In genomic region chr17:9774740-9775629, GRCm38 (mm10) we compare ENCODE assay signal across 9 mouse cellular contexts.
A peak's percentile ranks its signal among the peaks of the same experiment; 100 is the strongest.
DNase-seq lines count a peak whose midpoint lies in the region; ATAC-seq lines count a peak whose summit lies in the region.
"Had no signal": no experiment of that assay in that cellular context is flagged by ENCODE, and none has a peak within 500 bp of the region (broad histone marks: within the 10 kb centered on the region; RNA-seq: fewer than 3 reads in every experiment).

No protein-coding gene starts in this region.

- no peak for ATAC-seq in kidney, embryonic 15.5 days (replicated peaks; ENCODE audit: low FRiP score)
- ATAC-seq in embryonic facial prominence, embryonic 12.5 days (ENCODE audit: insufficient number of reproducible peaks, insufficient read depth, low FRiP score, low TSS enrichment): no peak
- peak; percentile 38; the same call in 1 of the 2 replicates for ATAC-seq in hindbrain, embryonic 12.5 days (ENCODE audit: low FRiP score)
- ATAC-seq in neural tube, embryonic 11.5 days (ENCODE audit: insufficient read depth, low FRiP score, low TSS enrichment): no peak; the same call in 1 of the 2 replicates
- ATAC-seq in erythroblast, adult 5-6 weeks (replicated peaks; ENCODE audit: low FRiP score, poor library complexity, severe bottlenecking): no peak

- WGBS in kidney, embryonic 15.5 days: 57% methylated on average over 11 of the region's 11 CpGs
- 67% methylated on average over 11 of the region's 11 CpGs for WGBS in embryonic facial prominence, embryonic 12.5 days
- WGBS in hindbrain, embryonic 12.5 days: 54% methylated on average over 11 of the region's 11 CpGs
- WGBS in neural tube, embryonic 11.5 days: 68% methylated on average over 11 of the region's 11 CpGs

- no peak overlapping the region for H3K4me3 ChIP-seq in kidney, embryonic 15.5 days (replicated peaks)
- H3K4me3 ChIP-seq in embryonic facial prominence, embryonic 12.5 days: no peak overlapping the region
- no peak overlapping the region for H3K4me3 ChIP-seq in hindbrain, embryonic 12.5 days
- no peak overlapping the region for H3K4me3 ChIP-seq in neural tube, embryonic 11.5 days (ENCODE audit: low read depth, low read length)

- no peak overlapping the region for H3K4me2 ChIP-seq in kidney, embryonic 15.5 days
- H3K4me2 ChIP-seq in embryonic facial prominence, embryonic 12.5 days (replicated peaks): no peak overlapping the region
- H3K4me2 ChIP-seq in hindbrain, embryonic 12.5 days (replicated peaks): no peak overlapping the region
- no peak overlapping the region for H3K4me2 ChIP-seq in neural tube, embryonic 11.5 days (ENCODE audit: low read depth)

- peak overlapping the region; percentile 76 for H3K27ac ChIP-seq in kidney, embryonic 15.5 days
- peak overlapping the region; percentile 46 for H3K27ac ChIP-seq in embryonic facial prominence, embryonic 12.5 days
- H3K27ac ChIP-seq in hindbrain, embryonic 12.5 days: peak overlapping the region; percentile 80
- peak overlapping the region; percentile 60 for H3K27ac ChIP-seq in neural tube, embryonic 11.5 days (ENCODE audit: low read depth, low read length)

- H3K27me3 ChIP-seq in kidney, embryonic 15.5 days: no peaks in the 10 kb centered on the region
- no peaks in the 10 kb centered on the region for H3K27me3 ChIP-seq in embryonic facial prominence, embryonic 12.5 days
- H3K27me3 ChIP-seq in hindbrain, embryonic 12.5 days: no peaks in the 10 kb centered on the region
- no peaks in the 10 kb centered on the region for H3K27me3 ChIP-seq in neural tube, embryonic 11.5 days (ENCODE audit: control insufficient read depth, insufficient read depth, low read length)

- no peak for DNase-seq in kidney, adult 8-10 months
- no peak for DNase-seq in neural tube, embryonic 11.5 days (ENCODE audit: low spot score)
- DNase-seq in ovary, postnatal 36 days (ENCODE audit: low spot score): no peak
- no peak for DNase-seq in cerebellum, adult 8-10 months

- H3K36me3 ChIP-seq in kidney, embryonic 15.5 days: no peaks in the 10 kb centered on the region
- H3K36me3 ChIP-seq in embryonic facial prominence, embryonic 12.5 days: no peaks in the 10 kb centered on the region
- no peaks in the 10 kb centered on the region for H3K36me3 ChIP-seq in hindbrain, embryonic 12.5 days
- H3K36me3 ChIP-seq in neural tube, embryonic 11.5 days (ENCODE audit: control insufficient read depth, insufficient read depth, low read length): no peaks in the 10 kb centered on the region
- H3K36me3 ChIP-seq: G1E had no signal

- H3K4me1 ChIP-seq in kidney, embryonic 15.5 days: 0 out of 2 replicates have a peak, but pooled peaks cover 13% of the 10 kb centered on the region
- H3K4me1 ChIP-seq in embryonic facial prominence, embryonic 12.5 days: no peaks in the 10 kb centered on the region
- peaks cover 24% of the 10 kb centered on the region for H3K4me1 ChIP-seq in hindbrain, embryonic 12.5 days
- H3K4me1 ChIP-seq in neural tube, embryonic 11.5 days (ENCODE audit: control insufficient read depth, insufficient read depth, low read length): peaks cover 6% of the 10 kb centered on the region

- no peak overlapping the region for H3K9ac ChIP-seq in kidney, embryonic 15.5 days
- H3K9ac ChIP-seq in embryonic facial prominence, embryonic 12.5 days: no peak overlapping the region
- H3K9ac ChIP-seq in hindbrain, embryonic 12.5 days: no peak overlapping the region
- no peak overlapping the region for H3K9ac ChIP-seq in neural tube, embryonic 11.5 days (ENCODE audit: low read length)

- no peaks in the 10 kb centered on the region for H3K9me3 ChIP-seq in kidney, embryonic 15.5 days (replicated peaks)
- no peaks in the 10 kb centered on the region for H3K9me3 ChIP-seq in embryonic facial prominence, embryonic 12.5 days
- no peaks in the 10 kb centered on the region for H3K9me3 ChIP-seq in hindbrain, embryonic 12.5 days (replicated peaks)
- H3K9me3 ChIP-seq in neural tube, embryonic 11.5 days (ENCODE audit: control insufficient read depth, low read length): no peaks in the 10 kb centered on the region
